Mouse (Mus musculus) cerebellum, postnatal 25 days (tissue): ENCODE measurements around the gene Nova1.

Experiments used
- DNase-seq, 2 experiments: peaks; one replicate each; pipeline ENCODE4 v3.0.0; 2021; ENCODE audit warnings: mixed read lengths in 2 of 2

The Nova1 gene

GRCm38 (mm10) chr12:46818856-46819347, at the start of gene Nova1:
Gene Nova1 (minus strand): TSS chr12:46818929.
- peak; percentile 88 to 90 for DNase-seq

GRCm38 (mm10) chr12:46819348-46820022, 756 bp upstream of the Nova1 start:
- DNase-seq: peak; percentile 98 to 100

- peak; percentile 78 to 80 for DNase-seq
These were observed 491 bp downstream of the Nova1 start for GRCm38 (mm10) chr12:46818021-46818855.

- peak; percentile 29 to 30 for DNase-seq
These were observed 1.4 kb downstream of the Nova1 start for GRCm38 (mm10) chr12:46817211-46817803.

GRCm38 (mm10) chr12:46816291-46816690, 2.4 kb downstream of the Nova1 start:
- DNase-seq: no peak

GRCm38 (mm10) chr12:46815697-46816096, 3.0 kb downstream of the Nova1 start:
- DNase-seq: peak in 1 of 2 experiments; percentile 16

- DNase-seq: no peak
These were observed 3.9 kb downstream of the Nova1 start for GRCm38 (mm10) chr12:46814820-46815219.

- peak in 1 of 2 experiments; percentile 53 for DNase-seq
These were observed 17.4 kb downstream of the Nova1 start for GRCm38 (mm10) chr12:46801311-46801710.

GRCm38 (mm10) chr12:46782301-46783280, 36.1 kb downstream of the Nova1 start:
- DNase-seq: no peak

- DNase-seq: no peak
These were observed 37.2 kb downstream of the Nova1 start for GRCm38 (mm10) chr12:46781481-46781880.

- no peak for DNase-seq
These were observed 37.7 kb downstream of the Nova1 start for GRCm38 (mm10) chr12:46780983-46781382.

GRCm38 (mm10) chr12:46759450-46759849, 59.3 kb downstream of the Nova1 start:
- no peak for DNase-seq

GRCm38 (mm10) chr12:46754325-46754848, 64.3 kb downstream of the Nova1 start:
- DNase-seq: no peak

- DNase-seq: no peak
These were observed 65.6 kb downstream of the Nova1 start for GRCm38 (mm10) chr12:46753096-46753495.

- DNase-seq: no peak
These were observed 85.5 kb downstream of the Nova1 start for GRCm38 (mm10) chr12:46733261-46733660.

GRCm38 (mm10) chr12:46731943-46732342, 86.8 kb downstream of the Nova1 start:
- no peak for DNase-seq

GRCm38 (mm10) chr12:46721914-46722313, 96.8 kb downstream of the Nova1 start:
- peak; percentile 72 to 79 for DNase-seq

GRCm38 (mm10) chr12:46719076-46719475, 99.7 kb downstream of the Nova1 start:
- DNase-seq: no peak

GRCm38 (mm10) chr12:46710094-46710493, 108.6 kb downstream of the Nova1 start:
- no peak for DNase-seq

GRCm38 (mm10) chr12:46709475-46709874, 109.3 kb downstream of the Nova1 start:
- no peak for DNase-seq

- DNase-seq: no peak
These were observed 118.5 kb downstream of the Nova1 start for GRCm38 (mm10) chr12:46700202-46700601.

- DNase-seq: no peak
These were observed 142.4 kb downstream of the Nova1 start for GRCm38 (mm10) chr12:46676341-46676740.
